Mouse (Mus musculus) cerebellum, adult 2 months (tissue): ENCODE data around the gene Eef2k.

ENCODE experiments used
- CTCF ChIP-seq: fragments of 200-500 bp; IDR thresholded peaks from 2 replicates; pipeline ENCODE4 v1.5.1; 2011; ENCODE audit warnings: low read depth, mild to moderate bottlenecking, control low read depth, low read length, moderate library complexity, borderline replicate concordance; ENCODE audit not compliant: insufficient read depth
- POLR2A ChIP-seq: fragments of 200-500 bp; IDR thresholded peaks from 2 replicates; pipeline ENCODE4 v1.6.1; 2011; ENCODE audit warnings: low read length, control low read depth, borderline replicate concordance; ENCODE audit not compliant: insufficient read depth

DNA sequence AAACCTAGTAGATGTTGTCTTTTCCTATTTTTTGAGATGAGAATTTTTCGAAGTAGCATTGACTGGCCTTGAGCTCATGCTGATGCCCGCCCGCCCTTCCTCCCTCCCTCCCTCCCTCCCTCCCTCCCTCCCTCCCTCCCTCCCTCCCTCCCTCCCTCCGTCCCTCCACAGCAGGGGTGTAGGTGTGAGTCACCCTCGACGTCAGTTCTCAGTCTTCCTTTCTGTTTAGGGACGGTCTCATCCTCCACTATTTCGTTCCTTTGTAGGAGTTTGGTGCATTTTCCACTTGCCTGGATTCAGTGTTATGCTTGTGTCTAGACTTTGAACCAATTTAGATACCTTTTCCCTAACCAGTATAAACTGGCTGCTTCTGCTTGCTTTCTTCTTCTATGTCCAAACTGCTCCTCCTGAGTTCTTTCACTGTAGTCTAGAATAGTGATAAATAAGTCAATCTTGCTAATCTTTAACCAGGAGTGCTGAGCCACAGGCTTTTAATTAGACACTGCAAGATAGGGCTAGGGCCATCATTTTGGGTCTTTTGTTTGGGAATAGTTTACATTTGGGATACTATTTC lies 101.4 kb downstream of the Eef2k start:
- TF ChIP-seq POLR2A (no peak), CTCF (no peak)
